Mouse (Mus musculus): Measurements from ENCODE around the gene Aldh3b3.

DNA sequence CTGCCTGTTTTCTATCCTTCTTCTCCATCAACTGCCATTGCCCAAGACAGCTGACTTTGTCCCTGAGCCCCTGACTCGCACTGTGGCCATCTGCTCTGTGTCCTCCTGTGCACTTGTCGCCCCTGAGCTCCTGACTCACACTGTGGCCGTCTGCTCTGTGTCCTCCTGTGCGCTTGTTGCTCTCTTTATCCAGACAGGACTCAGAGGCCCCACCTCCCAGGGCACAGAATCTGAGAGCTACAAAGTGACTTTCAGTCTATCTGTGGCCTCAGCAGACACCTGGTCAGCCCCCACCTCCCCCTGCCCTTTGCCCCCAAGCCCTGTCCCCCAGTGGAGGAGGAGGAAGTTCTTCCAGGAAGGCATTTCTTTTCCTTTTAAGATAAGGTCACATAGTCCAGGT is 2.6 kb upstream of the Aldh3b3 start:
- no peak for TF ChIP-seq POLR2A (IDR thresholded peaks at IDR 0.05; ENCODE audit: low read depth, low read length)
- TF ChIP-seq CTCF (conservative IDR thresholded peaks at IDR 0.05 in 1 of 2, IDR thresholded peaks at IDR 0.05 in 1 of 2; ENCODE audit: low read depth in 2 of 2, low read length in 2 of 2), result no peak
- no peak for TF ChIP-seq ZC3H11A (IDR thresholded peaks at IDR 0.05; ENCODE audit: low read depth, low read length)
- TF ChIP-seq KAT2A (IDR thresholded peaks at IDR 0.05; ENCODE audit: insufficient replicate concordance, low read length), result no peak
- TF ChIP-seq NELFE (IDR thresholded peaks at IDR 0.05; ENCODE audit: low read depth, low read length), result no peak
